Mouse (Mus musculus) gastrocnemius, adult 2 months (tissue): Measurements from ENCODE around the gene Gm20388. TPM values are rescaled to one million over a fixed set of nuclear protein-coding genes. Genes with fewer than 3 reads are reported as not detected.
A peak's percentile ranks its signal among the peaks of the same experiment; 100 is the strongest.

Source experiments
- DNase-seq: peaks from one replicate; pipeline ENCODE4 v3.0.0; 2022
- H3K27ac ChIP-seq: fragments of 200-600 bp; 2 replicates; pipeline ENCODE4 v1.8.1; 2022; ENCODE audit warnings: mild to moderate bottlenecking
- H3K4me3 ChIP-seq: fragments of 200-600 bp; 2 replicates; pipeline ENCODE4 v1.8.1; 2022; ENCODE audit warnings: mild to moderate bottlenecking, moderate library complexity
- CTCF ChIP-seq: fragments of 200-600 bp; IDR thresholded peaks from 2 replicates; pipeline ENCODE4 v1.8.1; 2022; ENCODE audit warnings: antibody characterized with exemption, mild to moderate bottlenecking, moderate library complexity
- intact Hi-C: fragments of 180-260 bp; cut with DNase I; formaldehyde crosslinking; loops from one replicate; pipeline ENCODE4 v1.15.1; 2025
- total RNA-seq, 2 experiments: library from RNA; stranded (reverse); gene quantifications; 2 replicates each; pipeline ENCODE4 v1.2.3; 2021

The Gm20388 gene
- total RNA-seq, 2 experiments from 2014 or later, result 6.1 to 15.0 TPM

GRCm38 (mm10) chr8:123891883-123892585 lies 3981.4 kb downstream of the Gm20388 start:
- DNase-seq, result peak; percentile 70
- H3K4me3 ChIP-seq, result peak overlapping the region; percentile 83
- peak overlapping the region; percentile 98 for H3K27ac ChIP-seq
- no peak for TF ChIP-seq CTCF
- intact Hi-C loops, result no loop called here

GRCm38 (mm10) chr8:123892586-123893155 lies 3982.0 kb downstream of the Gm20388 start:
- TF ChIP-seq CTCF, result peak; percentile 26; the same call in 1 of the 2 replicates
- intact Hi-C loops, result no loop called here
- Histone ChIP-seq H3K4me3 (peak overlapping the region; percentile 83), H3K27ac (peak overlapping the region; percentile 98)
- peak; percentile 60 for DNase-seq

- peak; percentile 60 for DNase-seq
- intact Hi-C loops, result no loop called here
- no peak for TF ChIP-seq CTCF
- peak overlapping the region; percentile 83 for H3K4me3 ChIP-seq
- H3K27ac ChIP-seq, result peak overlapping the region; percentile 98
Measured at GRCm38 (mm10) chr8:123893413-123893812, 3982.8 kb downstream of the Gm20388 start.

GRCm38 (mm10) chr8:123894502-123895097 lies 3984.0 kb downstream of the Gm20388 start, which contains the start of gene Acta1:
Gene Acta1 (minus strand): TSS chr8:123894751.
- Histone ChIP-seq H3K27ac (peak within 1 kb of the TSS; percentile 98), H3K4me3 (peak within 1 kb of the TSS; percentile 83)
- peak; percentile 96 for DNase-seq
- no peak for TF ChIP-seq CTCF
- intact Hi-C loops, result loop anchor here (1.0 kb wide), 1 partner anchor 22 kb away; no protein-coding TSS in a partner anchor

GRCm38 (mm10) chr8:123895230-123895629 lies 3984.6 kb downstream of the Gm20388 start:
- TF ChIP-seq CTCF, result no peak
- intact Hi-C loops, result loop anchor here (1.0 kb wide), 1 partner anchor 23 kb away; no protein-coding TSS in a partner anchor
- Histone ChIP-seq H3K4me3 (peak overlapping the region; percentile 83), H3K27ac (peak overlapping the region; percentile 98)
- peak; percentile 85 for DNase-seq

GRCm38 (mm10) chr8:123895680-123896365 lies 3985.2 kb downstream of the Gm20388 start:
- peak overlapping the region; percentile 98 for H3K27ac ChIP-seq
- intact Hi-C loops, result loop anchor here (1.0 kb wide), 1 partner anchor 24 kb away; no protein-coding TSS in a partner anchor
- no peak for TF ChIP-seq CTCF
- H3K4me3 ChIP-seq, result peak overlapping the region; percentile 83
- DNase-seq, result peak; percentile 86

- intact Hi-C loops, result no loop called here
- peak overlapping the region; percentile 83 for H3K4me3 ChIP-seq
- no peak for DNase-seq
- no peak for TF ChIP-seq CTCF
- peak overlapping the region; percentile 98 for H3K27ac ChIP-seq
Measured at GRCm38 (mm10) chr8:123896366-123896761, 3985.7 kb downstream of the Gm20388 start.

GRCm38 (mm10) chr8:123896774-123897173 lies 3986.1 kb downstream of the Gm20388 start:
- peak overlapping the region; percentile 98 for H3K27ac ChIP-seq
- intact Hi-C loops, result no loop called here
- H3K4me3 ChIP-seq, result peak overlapping the region; percentile 83
- no peak for TF ChIP-seq CTCF
- peak; percentile 51 for DNase-seq

- peak overlapping the region; percentile 19 for H3K4me3 ChIP-seq
- TF ChIP-seq CTCF, result no peak
- DNase-seq, result no peak
- intact Hi-C loops, result loop anchor here (1.0 kb wide), 1 partner anchor 26 kb away; no protein-coding TSS in a partner anchor
- H3K27ac ChIP-seq, result peak overlapping the region; percentile 68
Measured at GRCm38 (mm10) chr8:123898576-123898975, 3987.9 kb downstream of the Gm20388 start.

GRCm38 (mm10) chr8:123899366-123899765 lies 3988.7 kb downstream of the Gm20388 start:
- intact Hi-C loops, result no loop called here
- H3K27ac ChIP-seq, result peak overlapping the region; percentile 68
- DNase-seq, result peak; percentile 44
- peak overlapping the region; percentile 0; the same call in 1 of the 2 replicates for H3K4me3 ChIP-seq
- TF ChIP-seq CTCF, result no peak

GRCm38 (mm10) chr8:123902653-123903052 lies 3992.0 kb downstream of the Gm20388 start:
- intact Hi-C loops, result no loop called here
- Histone ChIP-seq H3K27ac (peak overlapping the region; percentile 57), H3K4me3 (no peak overlapping the region)
- TF ChIP-seq CTCF, result no peak
- no peak for DNase-seq

GRCm38 (mm10) chr8:123907604-123908003 lies 3997.0 kb downstream of the Gm20388 start:
- no peak overlapping the region for H3K4me3 ChIP-seq
- no peak for TF ChIP-seq CTCF
- intact Hi-C loops, result no loop called here
- peak; percentile 37 for DNase-seq
- 0 out of 2 replicates have a peak overlapping the region, but pooled peaks have one; percentile 5 for H3K27ac ChIP-seq
